In genomic region chr9:120140652-120141051, GRCm38 (mm10) we compare ENCODE assay signal across 8 mouse cellular contexts. TPM values are rescaled to one million over a fixed set of nuclear protein-coding genes. Genes with fewer than 3 reads are reported as not detected.
DNase-seq lines count a peak whose midpoint lies in the region; ATAC-seq lines count a peak whose summit lies in the region.

No protein-coding gene starts in this region.

- H3K4me1 ChIP-seq in intestine, embryonic 14.5 days (replicated peaks; ENCODE audit: control insufficient read depth, insufficient read depth, low read length), result no peaks in the 10 kb centered on the region

- no peaks in the 10 kb centered on the region for H3K27me3 ChIP-seq in intestine, embryonic 14.5 days (replicated peaks; ENCODE audit: control insufficient read depth, insufficient read depth, low read length)

- no peak for ATAC-seq in intestine, embryonic 14.5 days (replicated peaks; ENCODE audit: low FRiP score, low TSS enrichment, low read depth)

- no peak overlapping the region for H3K27ac ChIP-seq in intestine, embryonic 14.5 days (ENCODE audit: low read depth)

- no peak overlapping the region for H3K4me3 ChIP-seq in intestine, embryonic 14.5 days (ENCODE audit: low read depth, low read length)

- DNase-seq in cerebellum, adult 11 months, result peak; percentile 49
- DNase-seq in cerebellum, adult 11-12 months, result no peak
- peak; percentile 77 to 89 for DNase-seq in cerebellum, postnatal 25 days
- peak; percentile 64 to 82 for DNase-seq in frontal cortex, postnatal 25 days (ENCODE audit: low spot score in 2 of 2)
- peak; percentile 87 for DNase-seq in intestine, embryonic 14.5 days (ENCODE audit: low spot score)
- DNase-seq in left cerebral cortex, postnatal 10 days (ENCODE audit: extremely low spot score in 1 of 2, low spot score in 2 of 2), result peak; percentile 77 to 82
- DNase-seq in mesoderm, embryonic 11.5 days (ENCODE audit: low read depth, low spot score), result peak; percentile 84
- peak; percentile 94 for DNase-seq in right cerebral cortex, postnatal 4 days

- no peaks in the 10 kb centered on the region for H3K9me3 ChIP-seq in intestine, embryonic 14.5 days (ENCODE audit: control insufficient read depth, low read length)

- intact Hi-C loops in left cerebral cortex, postnatal 10 days (cut with DNase I), result loop anchor here (2.0 to 5.0 kb wide), 3 partner anchors 30 to 357 kb away; no protein-coding TSS in a partner anchor

- 9% methylated on average over 4 of the region's 4 CpGs for whole genome bisulfite sequencing in intestine, embryonic 14.5 days

- H3K9ac ChIP-seq in intestine, embryonic 14.5 days (ENCODE audit: low read length), result no peak overlapping the region

- no peaks in the 10 kb centered on the region for H3K36me3 ChIP-seq in intestine, embryonic 14.5 days (ENCODE audit: control insufficient read depth, insufficient read depth, low read length)

- H3K4me2 ChIP-seq in intestine, embryonic 14.5 days (ENCODE audit: low read length), result no peak overlapping the region

RNA-seq across cellular contexts. Expression of gene Mobp, which starts 8.9 kb away (rescaled TPM):
- polyA plus RNA-seq in intestine, embryonic 14.5 days (2014; fragmentation: Nextera tagmentation; extraction: Ambion mirVana), result not detected in 2 replicates
- 10 to 100 TPM; 18.6 to 57.9 TPM for total RNA-seq in left cerebral cortex, postnatal 10 days (2021)

RNA-seq across cellular contexts. Expression of gene Rpsa, which starts 13.2 kb away (rescaled TPM):
- 2,190 and 2,220 TPM in 2 replicates for polyA plus RNA-seq in intestine, embryonic 14.5 days (2014; fragmentation: Nextera tagmentation; extraction: Ambion mirVana)
- total RNA-seq in left cerebral cortex, postnatal 10 days (2021), result 100 to 1,000 TPM; 711 to 726 TPM

RNA-seq across cellular contexts. Expression of gene Slc25a38, which starts 30.5 kb away (rescaled TPM):
- polyA plus RNA-seq in intestine, embryonic 14.5 days (2014; fragmentation: Nextera tagmentation; extraction: Ambion mirVana), result 25.8 and 28.1 TPM in 2 replicates
- 10 to 100 TPM; 24.5 to 26.6 TPM for total RNA-seq in left cerebral cortex, postnatal 10 days (2021)

RNA-seq across cellular contexts. Expression of gene Ccr8, which starts 48.7 kb away (rescaled TPM):
- 0.26 and 0.41 TPM in 2 replicates for polyA plus RNA-seq in intestine, embryonic 14.5 days (2014; fragmentation: Nextera tagmentation; extraction: Ambion mirVana)
- not detected for total RNA-seq in left cerebral cortex, postnatal 10 days (2021)
